Mouse (Mus musculus) small intestine, adult 2 months (tissue): ENCODE results near the gene Ctxn2.
"Not testable (repeated sequence)": the region's sequence is repeated elsewhere in the genome, so short reads cannot be mapped to it uniquely, and the experiment has no call there.

Source experiments
- CTCF ChIP-seq: fragments of 200-500 bp; IDR thresholded peaks from 2 replicates; pipeline ENCODE4 v1.5.1; 2012; ENCODE audit warnings: low read depth, mild to moderate bottlenecking, control low read depth, inconsistent platforms, low read length, moderate library complexity, mixed read lengths; ENCODE audit not compliant: insufficient replicate concordance, insufficient read length; ENCODE audit errors: extremely low read depth
- POLR2A ChIP-seq: fragments of 200-500 bp; IDR thresholded peaks from 2 replicates; pipeline ENCODE4 v1.6.1; 2012; ENCODE audit warnings: low read depth, mild to moderate bottlenecking, control low read depth, inconsistent platforms, low read length, moderate library complexity

DNA sequence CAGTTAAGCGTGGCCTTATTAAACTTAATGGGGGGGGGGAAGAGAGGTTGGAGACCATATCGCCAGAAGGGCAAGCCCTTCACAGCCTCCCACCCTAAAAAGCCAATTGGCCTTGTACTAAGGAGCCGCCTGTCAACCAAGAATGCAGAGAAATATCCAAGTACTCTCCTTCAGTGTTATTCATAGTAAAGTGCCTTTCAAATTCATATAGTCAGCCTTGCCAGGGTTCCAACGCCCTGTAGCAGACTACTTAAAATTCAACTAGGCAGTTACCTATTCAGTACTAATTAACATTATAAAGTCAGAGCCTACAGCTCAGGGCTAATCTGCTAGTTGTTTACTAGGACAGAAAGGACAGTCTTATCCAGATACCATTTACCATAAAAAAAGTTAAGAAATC, 30.0 kb upstream of the Ctxn2 start:
- TF ChIP-seq CTCF, POLR2A: not testable (repeated sequence)
